Mouse (Mus musculus) G1E (cell line): Measurements from ENCODE around the gene Unc13d. TPM values are rescaled to one million over a fixed set of nuclear protein-coding genes. Genes with fewer than 3 reads are reported as not detected.
"Not testable (repeated sequence)": the region's sequence is repeated elsewhere in the genome, so short reads cannot be mapped to it uniquely, and the experiment has no call there.

Experiments
- ATAC-seq: 2 replicates; pipeline ENCODE4 v1.8.0; 2016; ENCODE audit warnings: mild to moderate bottlenecking; ENCODE audit not compliant: insufficient number of reproducible peaks, poor library complexity, low FRiP score, severe bottlenecking; ENCODE audit errors: extremely low read depth
- DNase-seq: peaks from one replicate; pipeline ENCODE4 v3.0.0; 2012; ENCODE audit warnings: low spot score
- H3K27me3 ChIP-seq: 2 replicates; pipeline ENCODE4 v1.6.1; 2012; ENCODE audit warnings: mild to moderate bottlenecking, low read length, inconsistent platforms; ENCODE audit not compliant: insufficient read depth
- H3K36me3 ChIP-seq: replicated peaks from 2 replicates; pipeline ENCODE3; 2012; ENCODE audit warnings: mild to moderate bottlenecking, inconsistent platforms
- H3K4me1 ChIP-seq: 2 replicates; pipeline ENCODE4 v1.6.1; 2012; ENCODE audit warnings: low read depth, low read length, inconsistent platforms, mixed read lengths; ENCODE audit not compliant: insufficient read depth
- H3K4me3 ChIP-seq: 2 replicates; pipeline ENCODE4 v1.5.1; 2012; ENCODE audit warnings: low read depth, mild to moderate bottlenecking, inconsistent platforms, low read length, moderate library complexity, mixed read lengths
- H3K9me3 ChIP-seq: replicated peaks from 2 replicates; pipeline ENCODE4 v1.6.1; 2012; ENCODE audit warnings: inconsistent platforms
- CTCF ChIP-seq: IDR thresholded peaks from 2 replicates; pipeline ENCODE4 v1.5.1; 2012; ENCODE audit warnings: low read depth, low read length, inconsistent platforms, mixed read lengths
- GATA1 ChIP-seq: IDR thresholded peaks from 2 replicates; pipeline ENCODE4 v1.6.1; 2012; ENCODE audit warnings: borderline replicate concordance, low read length, inconsistent platforms, mixed read lengths
- GATA2 ChIP-seq: IDR thresholded peaks from 2 replicates; pipeline ENCODE4 v1.6.1; 2012; ENCODE audit warnings: low read depth, low read length, inconsistent platforms, borderline replicate concordance
- POLR2AphosphoS5 ChIP-seq: IDR thresholded peaks from 2 replicates; pipeline ENCODE4 v1.6.1; 2012; ENCODE audit warnings: low read depth, low read length, inconsistent platforms; ENCODE audit not compliant: insufficient replicate concordance
- TAL1 ChIP-seq: conservative IDR thresholded peaks from 2 replicates; pipeline ENCODE4 v1.6.1; 2012; ENCODE audit warnings: low read depth, low read length, inconsistent platforms, mixed read lengths
- polyA plus RNA-seq: library from polyadenylated mRNA; stranded (reverse); fragments of >175 nt; gene quantifications from 2 replicates; pipeline ENCODE4 v1.2.3, GENCODE M21; 2012
- total RNA-seq, 2 experiments: library from RNA; stranded (forward) in 1 of 2; stranded (reverse) in 1 of 2; fragments of 200-1000 nt in 1 of 2; fragments of >200 nt in 1 of 2; fragmentation: Nextera tagmentation in 1 of 2; gene quantifications; 2 replicates each; pipeline ENCODE4 v1.2.3; 2014 to 2017

Unc13d gene
- total and polyA plus RNA-seq, 3 experiments: 26.1 to 126 (median 63.5) TPM

DNA sequence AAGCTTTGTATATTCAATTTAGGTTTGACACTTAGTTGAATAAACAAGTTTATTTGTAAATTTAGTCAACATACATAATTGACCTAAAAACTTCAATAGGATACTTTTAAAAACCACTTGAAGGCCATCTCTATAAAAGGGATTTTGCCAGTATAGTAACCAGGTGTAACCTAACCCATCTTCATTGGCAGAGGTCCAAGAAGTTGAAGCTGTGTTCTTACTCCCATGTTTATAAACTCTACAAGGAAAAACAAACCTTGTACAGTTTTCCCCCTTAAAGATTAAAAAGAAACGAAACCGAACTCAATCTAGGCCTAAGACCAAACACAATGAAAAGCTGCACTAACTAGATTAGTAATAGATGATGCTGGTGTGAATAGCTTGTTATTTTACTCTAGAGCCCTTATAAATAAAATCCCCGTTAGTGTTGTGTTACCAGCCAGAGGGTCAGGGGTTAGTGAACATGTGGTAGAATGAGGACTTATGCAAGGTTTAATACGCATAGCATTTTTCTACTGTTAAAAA, 55.4 kb downstream of the Unc13d start:
- H3K9me3 ChIP-seq: no peaks in the 10 kb centered on the region
- peak overlapping the region; percentile 52; the same call in 1 of the 2 replicates for H3K4me3 ChIP-seq
- DNase-seq (no peak), ATAC-seq (no peak)
- TF ChIP-seq GATA1 (no peak), POLR2AphosphoS5 (no peak), CTCF (no peak), TAL1 (no peak), GATA2 (no peak)
- H3K4me1 ChIP-seq: peaks cover 18% of the 10 kb centered on the region
- peaks cover 27% of the 10 kb centered on the region for H3K36me3 ChIP-seq
- H3K27me3 ChIP-seq: peaks cover 4% of the 10 kb centered on the region; the same call in 1 of the 2 replicates

DNA sequence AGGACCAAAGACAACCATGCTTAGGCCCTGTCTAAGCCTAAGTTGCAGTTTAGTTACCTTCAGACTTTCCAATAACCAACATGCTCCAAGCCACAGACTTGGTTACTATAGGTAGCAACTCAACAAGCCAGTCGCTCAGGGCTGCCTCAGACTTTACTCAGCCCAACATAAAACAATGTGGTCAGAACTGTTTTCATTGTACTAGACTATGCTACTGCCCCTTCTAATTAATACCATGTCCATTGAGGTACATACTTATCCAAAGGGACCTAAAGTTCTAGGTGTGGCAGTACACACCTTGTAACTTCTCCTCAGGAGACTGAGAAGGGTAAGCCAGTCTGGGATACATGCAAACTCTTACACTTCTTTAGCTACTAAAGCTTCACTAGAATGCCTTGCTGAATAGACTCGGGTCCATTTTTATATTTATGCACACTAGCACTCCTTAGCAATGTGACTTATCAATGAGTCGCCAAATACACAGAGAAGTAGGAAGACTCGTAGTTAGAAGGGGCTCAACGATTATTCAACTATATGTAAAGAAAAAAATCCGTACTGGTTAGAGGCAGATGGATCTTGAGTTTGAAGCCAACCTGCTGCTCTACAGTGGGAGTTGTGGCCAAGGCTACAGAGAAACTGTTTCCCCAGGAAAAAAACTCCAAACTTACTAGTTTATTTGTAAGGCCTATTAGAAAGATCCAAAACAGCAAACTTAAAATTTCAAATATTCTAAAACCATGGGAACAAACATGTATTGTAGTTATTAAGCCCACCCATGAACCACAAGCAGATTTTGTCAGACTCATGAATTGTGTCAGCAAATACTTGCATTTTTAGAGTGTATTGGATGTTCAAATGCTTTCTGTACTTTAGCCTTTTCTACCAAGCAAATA, 56.2 kb downstream of the Unc13d start:
- Histone ChIP-seq H3K4me3 (no peak overlapping the region), H3K27me3 (peaks cover 4% of the 10 kb centered on the region; the same call in 1 of the 2 replicates), H3K9me3 (no peaks in the 10 kb centered on the region), H3K36me3 (peaks cover 27% of the 10 kb centered on the region), H3K4me1 (peaks cover 18% of the 10 kb centered on the region)
- DNase-seq: no peak
- no peak for ATAC-seq
- peak; percentile 77; the same call in 1 of the 2 replicates for TF ChIP-seq POLR2AphosphoS5
- no peak for TF ChIP-seq TAL1

DNA sequence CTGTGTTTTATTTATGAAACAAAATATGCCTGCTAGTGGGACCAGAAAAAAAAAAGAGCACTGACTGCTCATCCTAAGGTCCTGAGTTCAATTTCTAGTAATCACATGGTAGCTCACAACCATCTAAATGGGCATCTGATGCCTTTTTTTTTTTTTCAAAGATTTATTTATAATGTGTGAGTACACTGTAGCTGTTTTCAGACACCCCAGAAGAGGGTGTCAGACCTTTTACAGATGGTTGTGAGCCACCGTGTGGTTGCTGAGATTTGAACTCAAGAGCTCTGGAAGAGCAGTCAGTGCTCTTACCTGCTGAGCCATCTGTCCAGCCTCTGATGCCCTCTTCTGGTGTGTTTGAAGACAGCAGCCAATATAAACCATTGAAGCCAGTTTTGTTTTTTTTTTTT, 57.2 kb downstream of the Unc13d start:
- no peaks in the 10 kb centered on the region for H3K9me3 ChIP-seq
- no peak overlapping the region for H3K4me3 ChIP-seq
- H3K36me3 ChIP-seq: peaks cover 27% of the 10 kb centered on the region
- DNase-seq: no peak
- no peak for ATAC-seq
- H3K27me3 ChIP-seq: peaks cover 7% of the 10 kb centered on the region
- peak; percentile 12; the same call in 1 of the 2 replicates for TF ChIP-seq POLR2AphosphoS5
- 0 out of 2 replicates have a peak, but pooled peaks have one; percentile 9 for TF ChIP-seq CTCF
- TF ChIP-seq GATA1: no peak
- no peak for TF ChIP-seq TAL1
- TF ChIP-seq GATA2: no peak
- peaks cover 25% of the 10 kb centered on the region for H3K4me1 ChIP-seq

DNA sequence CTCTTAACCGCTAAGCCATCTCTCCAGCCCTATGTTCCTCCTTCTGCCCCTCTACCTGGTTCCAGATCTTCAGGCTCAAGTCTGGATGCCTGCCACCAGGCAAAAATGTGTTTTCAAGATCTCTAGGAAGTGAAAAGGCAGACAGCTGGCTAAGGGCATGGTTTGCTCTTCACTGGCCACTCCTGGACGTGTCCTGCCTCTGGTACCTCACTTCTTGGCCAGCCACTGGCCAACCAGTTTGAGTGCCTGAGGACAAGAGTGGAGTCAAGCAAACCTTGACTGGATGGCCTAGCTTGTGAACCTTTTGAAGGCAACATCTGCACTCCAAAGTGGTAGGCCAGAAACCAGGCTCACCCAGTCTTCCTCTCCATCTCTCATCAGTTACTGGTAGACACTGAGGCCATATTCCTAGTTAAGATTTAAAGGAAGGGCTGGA, 57.8 kb downstream of the Unc13d start:
- Histone ChIP-seq H3K36me3 (peaks cover 27% of the 10 kb centered on the region), H3K4me3 (no peak overlapping the region)

DNA sequence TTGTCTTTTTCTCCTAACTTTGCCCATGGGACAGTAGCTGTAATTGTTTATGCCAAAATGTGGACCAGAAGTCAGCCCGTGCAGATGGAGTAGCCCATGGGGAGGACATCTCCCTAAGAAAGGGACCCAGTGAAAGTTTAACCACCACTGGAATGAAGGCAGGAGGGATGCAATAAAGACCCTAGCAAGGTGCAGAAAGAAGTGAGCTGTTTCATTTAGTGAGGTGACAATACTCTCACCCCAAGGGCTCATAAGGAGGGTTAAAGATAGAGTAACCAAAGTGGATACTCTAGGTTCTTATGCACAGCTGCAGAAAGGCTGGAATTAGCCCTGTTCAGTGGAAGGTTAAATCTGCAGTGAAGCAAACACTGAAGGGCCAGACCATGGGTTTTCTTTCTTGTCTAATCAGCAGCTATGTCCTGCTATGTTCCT, 58.4 kb downstream of the Unc13d start:
- TF ChIP-seq POLR2AphosphoS5 (peak; percentile 91; the same call in 1 of the 2 replicates), CTCF (no peak), GATA2 (no peak), TAL1 (no peak)
- Histone ChIP-seq H3K4me3 (no peak overlapping the region), H3K27me3 (peaks cover 11% of the 10 kb centered on the region), H3K4me1 (peaks cover 31% of the 10 kb centered on the region), H3K36me3 (peaks cover 27% of the 10 kb centered on the region), H3K9me3 (no peaks in the 10 kb centered on the region)
- ATAC-seq: no peak
- DNase-seq: no peak

More for the DNA sequence above, 57.8 kb downstream of the Unc13d start:
- H3K9me3 ChIP-seq: no peaks in the 10 kb centered on the region
- ATAC-seq (no peak), DNase-seq (no peak)
- TF ChIP-seq GATA1 (no peak), POLR2AphosphoS5 (peak; percentile 99)
- peaks cover 7% of the 10 kb centered on the region for H3K27me3 ChIP-seq
- H3K4me1 ChIP-seq: peaks cover 26% of the 10 kb centered on the region

DNA sequence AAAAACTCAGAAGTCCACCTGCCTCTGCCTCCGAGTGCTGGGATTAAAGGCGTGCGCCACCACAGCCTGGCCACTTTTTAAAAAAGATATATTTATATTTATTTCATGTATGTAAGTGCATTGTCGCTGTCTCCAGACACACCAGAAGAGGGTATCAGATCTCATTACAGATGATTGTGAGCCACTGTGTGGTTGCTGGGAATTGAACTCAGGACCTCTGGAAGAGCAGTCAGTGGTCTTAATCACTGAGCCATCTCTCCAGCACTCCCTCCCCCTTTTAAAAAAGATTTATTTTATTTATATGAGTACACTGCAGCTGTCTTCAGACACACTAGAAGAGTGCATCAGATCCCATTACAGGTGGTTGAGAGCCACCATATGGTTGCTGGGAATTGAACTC, 58.9 kb downstream of the Unc13d start:
- not testable (repeated sequence) for ATAC-seq, H3K4me3 ChIP-seq, DNase-seq, H3K9me3 ChIP-seq
- H3K27me3 ChIP-seq: peaks cover 16% of the 10 kb centered on the region
- H3K4me1 ChIP-seq: peaks cover 34% of the 10 kb centered on the region
- peaks cover 25% of the 10 kb centered on the region for H3K36me3 ChIP-seq
